Mouse (Mus musculus): ENCODE results near the gene Frmd4a. TPM values are rescaled to one million over a fixed set of nuclear protein-coding genes. Genes with fewer than 3 reads are reported as not detected.

Frmd4a gene
- total RNA-seq, 2 experiments from 2014 or later, result 57.7 to 65.1 TPM

DNA sequence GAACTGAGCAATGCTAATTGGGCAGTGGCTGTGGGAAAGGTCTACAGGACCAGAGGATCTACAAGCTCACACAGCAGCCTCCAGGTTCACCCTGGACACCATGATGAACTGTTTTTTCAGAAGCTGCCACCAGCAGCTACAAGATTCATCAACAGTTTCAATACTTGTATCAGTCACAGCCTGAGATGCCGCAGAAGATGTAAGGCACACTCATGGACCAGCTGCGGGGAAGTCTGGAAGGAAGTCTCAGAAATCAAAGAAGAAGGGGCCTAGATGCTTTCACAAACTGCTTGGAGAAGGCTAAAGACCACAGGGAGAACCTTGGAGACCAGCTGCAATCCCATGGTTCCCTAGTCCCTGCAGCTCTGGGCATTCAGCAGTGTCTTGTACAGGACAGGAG, 632.1 kb downstream of the Frmd4a start:
- no peak for DNase-seq (ENCODE audit: extremely low spot score in 1 of 2, low spot score in 2 of 2)
- intact Hi-C loops (cut with DNase I), result loop anchor here (5.0 kb wide), 1 partner anchor 68 kb away; the partner anchor contains the start of gene Bend7
- no peak overlapping the region for H3K27ac ChIP-seq
- no peak for TF ChIP-seq CTCF (IDR thresholded peaks at IDR 0.05)
- H3K4me3 ChIP-seq, result no peak overlapping the region

DNA sequence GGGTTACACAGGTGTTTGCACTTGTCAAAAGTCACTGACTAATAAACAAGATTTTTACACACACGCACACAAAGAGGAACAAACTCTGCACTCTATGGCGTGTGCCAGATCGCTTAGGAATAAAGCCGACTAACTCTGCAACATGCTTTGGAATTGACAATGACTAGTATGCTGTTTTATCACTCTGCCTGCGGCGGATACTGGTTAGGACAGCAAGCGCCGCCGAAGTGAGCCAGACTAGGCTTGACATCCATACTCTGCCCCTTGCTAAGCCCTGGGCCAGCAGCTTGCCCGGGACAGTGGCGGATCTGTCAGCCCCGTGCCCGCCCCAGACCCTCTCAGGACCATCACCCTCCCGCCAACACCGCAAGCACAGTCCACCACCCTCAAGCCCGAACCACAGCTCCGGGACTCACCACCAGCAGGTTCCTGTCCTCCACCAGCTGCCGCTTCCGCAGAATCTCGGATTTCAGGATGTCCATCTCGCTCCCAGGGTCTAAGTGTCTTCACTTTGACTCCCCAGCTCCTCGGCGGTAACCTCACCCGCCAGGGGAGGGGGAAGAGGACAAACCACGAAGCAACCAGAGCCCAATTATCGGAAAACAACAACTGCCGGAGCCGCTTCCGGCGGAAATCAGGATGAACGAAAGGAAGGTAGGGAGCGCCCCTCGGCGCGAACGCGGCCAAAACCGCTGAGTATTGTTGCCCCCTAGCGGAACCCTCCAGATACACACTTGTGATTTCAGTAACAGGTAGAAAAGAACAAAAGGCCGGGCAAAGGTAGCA, 634.2 kb downstream of the Frmd4a start, which contains the start of gene Prpf18:
Gene Prpf18 (minus strand): TSS at position 614 of the 786 bp plus-strand sequence.
- DNase-seq (ENCODE audit: extremely low spot score in 1 of 2, low spot score in 2 of 2), result peak; percentile 88 to 90
- TF ChIP-seq CTCF (IDR thresholded peaks at IDR 0.05), result peak; percentile 94
- intact Hi-C loops (cut with DNase I), result loop anchor here (2.0 to 5.0 kb wide), 3 partner anchors 66 to 213 kb away; partner anchors contain the start of gene Bend7
- H3K27ac ChIP-seq, result peak within 1 kb of the TSS; percentile 94
- H3K4me3 ChIP-seq, result peak within 1 kb of the TSS; percentile 94

DNA sequence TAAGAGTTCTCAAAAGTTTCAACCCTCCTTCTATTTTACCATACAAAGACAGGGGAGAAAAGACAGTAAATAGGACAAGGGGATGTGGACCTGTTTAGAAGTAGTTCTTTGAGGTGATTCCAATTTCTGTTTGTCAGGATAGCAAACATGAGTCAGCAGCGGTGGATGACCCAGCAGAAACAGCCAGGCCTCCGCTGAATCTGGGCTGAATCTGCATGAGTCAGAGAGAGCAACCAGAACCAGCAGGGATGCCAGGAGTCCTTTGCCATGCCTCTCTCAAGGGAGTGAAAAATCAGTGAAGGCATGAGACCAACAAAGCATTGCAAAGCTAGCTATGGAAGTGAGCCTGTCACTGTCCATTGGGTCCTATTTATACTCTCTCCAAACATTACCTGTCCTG, 643.2 kb downstream of the Frmd4a start:
- TF ChIP-seq CTCF (IDR thresholded peaks at IDR 0.05), result no peak
- no peak for DNase-seq (ENCODE audit: extremely low spot score in 1 of 2, low spot score in 2 of 2)
- Histone ChIP-seq H3K4me3 (no peak overlapping the region), H3K27ac (no peak overlapping the region)
- intact Hi-C loops (cut with DNase I), result no loop called here

Data from left cerebral cortex, adult 2 months (tissue).